Mouse (Mus musculus): ENCODE results near the gene Sec31b.

DNA sequence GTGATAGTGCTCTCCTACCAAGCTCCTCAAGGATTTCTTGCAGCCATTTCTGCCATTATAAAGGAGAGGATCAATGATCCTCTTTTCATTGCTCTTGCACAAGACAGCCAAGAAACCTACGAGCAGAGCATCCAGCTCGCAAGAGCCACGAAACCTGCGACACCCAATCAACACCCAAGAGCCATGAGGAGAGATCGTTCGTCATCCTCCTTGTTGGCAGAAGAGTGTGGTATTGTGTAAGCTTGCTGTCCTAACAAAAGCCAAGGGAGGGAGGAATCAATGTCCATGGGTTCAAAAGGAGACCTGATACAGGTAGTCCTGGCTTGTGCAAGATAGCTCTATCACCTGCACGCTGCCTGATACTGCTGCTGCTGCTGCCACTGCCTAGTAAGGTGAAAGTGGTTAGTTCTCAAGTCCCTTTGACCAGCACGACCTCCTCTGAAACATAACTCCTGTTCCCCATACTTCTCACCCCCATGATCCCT is 2.9 kb downstream of the Sec31b start:
- TF ChIP-seq POLR2A (IDR thresholded peaks at IDR 0.05; ENCODE audit: borderline replicate concordance, control insufficient read depth, low read depth, low read length) (no peak), CTCF (IDR thresholded peaks at IDR 0.05; ENCODE audit: control insufficient read depth, insufficient read depth, low read length) (no peak)
